Mouse (Mus musculus) neural tube, embryonic 11.5 days (tissue): Measurements from ENCODE around the gene Amacr. TPM values are rescaled to one million over a fixed set of nuclear protein-coding genes. Genes with fewer than 3 reads are reported as not detected.

Source experiments
- ATAC-seq: fragments of 200-750 bp; cut with Nextera tagmentation; 2 replicates; pipeline ENCODE4 v1.8.0; 2017; ENCODE audit warnings: moderate number of reproducible peaks, mild to moderate bottlenecking, moderate TSS enrichment, moderate library complexity; ENCODE audit not compliant: insufficient read depth, low FRiP score, low TSS enrichment
- DNase-seq: peaks from one replicate; pipeline ENCODE4 v3.0.0-alpha.2; 2015; ENCODE audit warnings: low spot score
- H3K27ac ChIP-seq: fragments of 300-500 bp; sonication (generic); 2 replicates; pipeline ENCODE4 v1.5.1; 2014; ENCODE audit warnings: low read depth, mild to moderate bottlenecking, low read length
- H3K27me3 ChIP-seq: fragments of 300-500 bp; sonication (generic); 2 replicates; pipeline ENCODE4 v1.6.1; 2014; ENCODE audit warnings: mild to moderate bottlenecking, low read length, mixed read lengths; ENCODE audit not compliant: control insufficient read depth, insufficient read depth
- H3K36me3 ChIP-seq: fragments of 300-500 bp; sonication (generic); 2 replicates; pipeline ENCODE4 v1.6.1; 2014; ENCODE audit warnings: mild to moderate bottlenecking, low read length, moderate library complexity, mixed read lengths; ENCODE audit not compliant: control insufficient read depth, insufficient read depth
- H3K4me1 ChIP-seq: fragments of 300-500 bp; sonication (generic); 2 replicates; pipeline ENCODE4 v1.6.1; 2014; ENCODE audit warnings: low read length, mixed read lengths; ENCODE audit not compliant: control insufficient read depth, insufficient read depth
- H3K4me2 ChIP-seq: fragments of 300-500 bp; sonication (generic); 2 replicates; pipeline ENCODE4 v1.6.1; 2014; ENCODE audit warnings: low read depth, mild to moderate bottlenecking, moderate library complexity
- H3K4me3 ChIP-seq: fragments of 300-500 bp; sonication (generic); 2 replicates; pipeline ENCODE4 v1.5.1; 2014; ENCODE audit warnings: low read depth, low read length
- H3K9ac ChIP-seq: fragments of 300-500 bp; sonication (generic); 2 replicates; pipeline ENCODE4 v1.6.1; 2014; ENCODE audit warnings: mild to moderate bottlenecking, low read length
- H3K9me3 ChIP-seq: fragments of 300-500 bp; sonication (generic); 2 replicates; pipeline ENCODE4 v1.6.1; 2016; ENCODE audit warnings: low read length; ENCODE audit not compliant: control insufficient read depth
- WGBS: fragments of 180-500 bp; shearing (Covaris S2); extraction: QIAGEN DNeasy Blood & Tissue Kit; methylation state at CpG from one replicate; pipeline ENCODE4 v1.1.7; 2014; 5-methylcytosine and 5-hydroxymethylcytosine counted together
- polyA plus RNA-seq: library from polyadenylated mRNA; unstranded; fragments of >200 nt; fragmentation: Nextera tagmentation; extraction: Ambion mirVana; gene quantifications from 2 replicates; pipeline ENCODE4 v1.2.1, GENCODE M21; 2014

The Amacr gene
- polyA plus RNA-seq, 1 experiment from 2014 or later: 16.2 TPM

GRCm38 (mm10) chr15:10954381-10955016 lies 27.1 kb upstream of the Amacr start:
- Histone ChIP-seq H3K4me2 (no peak overlapping the region), H3K9me3 (no peaks in the 10 kb centered on the region), H3K4me3 (no peak overlapping the region), H3K9ac (no peak overlapping the region), H3K36me3 (no peaks in the 10 kb centered on the region), H3K27me3 (no peaks in the 10 kb centered on the region), H3K27ac (no peak overlapping the region), H3K4me1 (peaks cover 9% of the 10 kb centered on the region)
- DNase-seq (no peak), ATAC-seq (no peak)
- WGBS: 91% methylated on average over 6 of the region's 6 CpGs

- H3K4me2 ChIP-seq: no peak overlapping the region
- peaks cover 9% of the 10 kb centered on the region for H3K4me1 ChIP-seq
- H3K9ac ChIP-seq: no peak overlapping the region
- WGBS: 68% methylated on average over 5 of the region's 5 CpGs
- DNase-seq (no peak), ATAC-seq (no peak)
- H3K9me3 ChIP-seq: no peaks in the 10 kb centered on the region
- H3K4me3 ChIP-seq: no peak overlapping the region
- no peak overlapping the region for H3K27ac ChIP-seq
- no peaks in the 10 kb centered on the region for H3K27me3 ChIP-seq
- H3K36me3 ChIP-seq: no peaks in the 10 kb centered on the region
Observed at GRCm38 (mm10) chr15:10955156-10955555, 26.4 kb upstream of the Amacr start.

GRCm38 (mm10) chr15:10956706-10957105 lies 24.9 kb upstream of the Amacr start:
- H3K36me3 ChIP-seq: no peaks in the 10 kb centered on the region
- no peak for ATAC-seq

GRCm38 (mm10) chr15:10959277-10960026 lies 22.1 kb upstream of the Amacr start:
- Histone ChIP-seq H3K27ac (no peak overlapping the region), H3K36me3 (no peaks in the 10 kb centered on the region), H3K9me3 (no peaks in the 10 kb centered on the region), H3K4me2 (no peak overlapping the region), H3K27me3 (no peaks in the 10 kb centered on the region), H3K4me1 (no peaks in the 10 kb centered on the region), H3K4me3 (no peak overlapping the region), H3K9ac (no peak overlapping the region)
- 88% methylated on average over 15 of the region's 15 CpGs for WGBS
- no peak for ATAC-seq
- DNase-seq: no peak

More at GRCm38 (mm10) chr15:10956706-10957105, 24.9 kb upstream of the Amacr start:
- WGBS: 58% methylated on average over 3 of the region's 3 CpGs
- peaks cover 9% of the 10 kb centered on the region for H3K4me1 ChIP-seq
- no peak overlapping the region for H3K9ac ChIP-seq
- no peak overlapping the region for H3K27ac ChIP-seq
- no peak for DNase-seq
- H3K27me3 ChIP-seq: no peaks in the 10 kb centered on the region
- no peak overlapping the region for H3K4me2 ChIP-seq
- H3K9me3 ChIP-seq: no peaks in the 10 kb centered on the region
- H3K4me3 ChIP-seq: no peak overlapping the region

- Histone ChIP-seq H3K4me2 (no peak overlapping the region), H3K9ac (no peak overlapping the region), H3K36me3 (no peaks in the 10 kb centered on the region), H3K27me3 (no peaks in the 10 kb centered on the region), H3K27ac (no peak overlapping the region), H3K4me3 (no peak overlapping the region), H3K4me1 (no peaks in the 10 kb centered on the region), H3K9me3 (no peaks in the 10 kb centered on the region)
- WGBS: 86% methylated on average over 5 of the region's 5 CpGs
- ATAC-seq (no peak), DNase-seq (no peak)
Observed at GRCm38 (mm10) chr15:10960267-10960666, 21.3 kb upstream of the Amacr start.

- ATAC-seq: no peak
- WGBS: 87% methylated on average over 2 of the region's 2 CpGs
- H3K4me3 ChIP-seq: no peak overlapping the region
- H3K4me1 ChIP-seq: no peaks in the 10 kb centered on the region
- H3K36me3 ChIP-seq: no peaks in the 10 kb centered on the region
- no peaks in the 10 kb centered on the region for H3K27me3 ChIP-seq
- no peak overlapping the region for H3K4me2 ChIP-seq
- no peaks in the 10 kb centered on the region for H3K9me3 ChIP-seq
- DNase-seq: no peak
- no peak overlapping the region for H3K27ac ChIP-seq
- H3K9ac ChIP-seq: no peak overlapping the region
Observed at GRCm38 (mm10) chr15:10962601-10963000, 19.0 kb upstream of the Amacr start.

GRCm38 (mm10) chr15:10969439-10969838 lies 12.1 kb upstream of the Amacr start:
- ATAC-seq (no peak), DNase-seq (no peak)
- no peak overlapping the region for H3K4me3 ChIP-seq
- no peaks in the 10 kb centered on the region for H3K27me3 ChIP-seq
- H3K9ac ChIP-seq: no peak overlapping the region
- H3K27ac ChIP-seq: no peak overlapping the region
- WGBS: 81% methylated on average over 3 of the region's 3 CpGs
- H3K9me3 ChIP-seq: no peaks in the 10 kb centered on the region
- H3K36me3 ChIP-seq: no peaks in the 10 kb centered on the region
- no peak overlapping the region for H3K4me2 ChIP-seq
- no peaks in the 10 kb centered on the region for H3K4me1 ChIP-seq

- no peaks in the 10 kb centered on the region for H3K36me3 ChIP-seq
- H3K9me3 ChIP-seq: no peaks in the 10 kb centered on the region
- H3K4me2 ChIP-seq: no peak overlapping the region
- no peaks in the 10 kb centered on the region for H3K4me1 ChIP-seq
- DNase-seq (no peak), ATAC-seq (no peak)
- H3K9ac ChIP-seq: no peak overlapping the region
- H3K27ac ChIP-seq: no peak overlapping the region
- H3K4me3 ChIP-seq: no peak overlapping the region
- H3K27me3 ChIP-seq: no peaks in the 10 kb centered on the region
- WGBS: 89% methylated on average over 5 of the region's 5 CpGs
Observed at GRCm38 (mm10) chr15:10970777-10971176, 10.8 kb upstream of the Amacr start.

GRCm38 (mm10) chr15:10977151-10977550 lies 4.4 kb upstream of the Amacr start:
- ATAC-seq (no peak), DNase-seq (no peak)
- no peaks in the 10 kb centered on the region for H3K27me3 ChIP-seq
- peaks cover 3% of the 10 kb centered on the region; the same call in 1 of the 2 replicates for H3K4me1 ChIP-seq
- H3K4me3 ChIP-seq: no peak overlapping the region
- no peaks in the 10 kb centered on the region for H3K9me3 ChIP-seq
- no peak overlapping the region for H3K4me2 ChIP-seq
- no peak overlapping the region for H3K27ac ChIP-seq
- no peak overlapping the region for H3K9ac ChIP-seq
- no peaks in the 10 kb centered on the region for H3K36me3 ChIP-seq
